Mouse (Mus musculus): Measurements from ENCODE around the gene Itsn1. TPM values are rescaled to one million over a fixed set of nuclear protein-coding genes. Genes with fewer than 3 reads are reported as not detected.

Itsn1 gene
- 36.0 TPM for polyA plus RNA-seq (2021)

- CTCF ChIA-PET: no interaction called here
- in situ Hi-C loops (cut with MboI; ENCODE audit: low pct_unique_long_range_greater_than_20kb): loop anchor here (25.0 kb wide), 1 partner anchor 733 kb away; the partner anchor contains the start of gene Rcan1
These were observed at the start of gene Itsn1 for GRCm38 (mm10) chr16:91729066-91729482. Gene Itsn1 (plus strand): TSS chr16:91729281.

DNA sequence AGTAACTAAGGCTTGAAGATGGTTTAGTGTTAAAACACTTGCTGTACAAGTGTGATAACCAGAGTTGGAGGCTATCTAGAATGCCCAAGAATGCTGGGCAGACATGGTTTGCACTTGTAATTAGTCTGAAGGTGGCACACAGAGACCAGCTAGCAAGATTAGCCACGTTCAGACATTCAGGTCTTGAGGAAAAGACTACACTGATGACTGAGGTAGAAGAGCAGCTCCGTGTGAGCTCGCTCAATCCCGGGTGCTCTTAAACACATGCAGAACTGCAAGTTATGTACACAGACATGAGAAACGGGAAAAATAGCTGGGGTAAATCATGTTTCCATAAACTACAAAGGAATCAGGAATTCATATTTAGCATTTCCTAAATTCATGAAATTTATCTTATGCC lies 48.4 kb upstream of the Itsn1 start:
- no peak for ATAC-seq
- in situ Hi-C loops (cut with MboI; ENCODE audit: low pct_unique_long_range_greater_than_20kb): no loop called here
- POLR2A ChIA-PET: no interaction called here

More at GRCm38 (mm10) chr16:91729066-91729482, at the start of gene Itsn1:
- POLR2A ChIA-PET: interaction anchor here (0.6 kb wide), 1 partner anchor 251 kb away, joined by 7 read pairs; no protein-coding TSS in a partner anchor
- no peaks in the 10 kb centered on the region for H3K27me3 ChIP-seq
- TF ChIP-seq CTCF (IDR thresholded peaks at IDR 0.05): no peak
- ATAC-seq (peak; percentile 76), DNase-seq (ENCODE audit: low read depth, low spot score) (peak; percentile 96)

GRCm38 (mm10) chr16:91685526-91685925 lies 43.6 kb upstream of the Itsn1 start:
- ATAC-seq: no peak
- ChIA-PET CTCF (interaction anchor here (0.7 to 1.8 kb wide), 3 partner anchors 10 to 1204 kb away, joined by 3 to 8 read pairs (median 5); no protein-coding TSS in a partner anchor), POLR2A (no interaction called here)
- TF ChIP-seq CTCF (IDR thresholded peaks at IDR 0.05): no peak
- H3K27me3 ChIP-seq: no peaks in the 10 kb centered on the region
- in situ Hi-C loops (cut with MboI; ENCODE audit: low pct_unique_long_range_greater_than_20kb): no loop called here
- DNase-seq (ENCODE audit: low read depth, low spot score): no peak

More for the DNA sequence above, 48.4 kb upstream of the Itsn1 start:
- DNase-seq (ENCODE audit: low read depth, low spot score): no peak
- CTCF ChIA-PET: interaction anchor here (1.0 to 2.1 kb wide), 2 partner anchors 12 to 18 kb away, joined by 3 to 6 read pairs; no protein-coding TSS in a partner anchor
- TF ChIP-seq CTCF (IDR thresholded peaks at IDR 0.05): no peak
- no peaks in the 10 kb centered on the region for H3K27me3 ChIP-seq

DNA sequence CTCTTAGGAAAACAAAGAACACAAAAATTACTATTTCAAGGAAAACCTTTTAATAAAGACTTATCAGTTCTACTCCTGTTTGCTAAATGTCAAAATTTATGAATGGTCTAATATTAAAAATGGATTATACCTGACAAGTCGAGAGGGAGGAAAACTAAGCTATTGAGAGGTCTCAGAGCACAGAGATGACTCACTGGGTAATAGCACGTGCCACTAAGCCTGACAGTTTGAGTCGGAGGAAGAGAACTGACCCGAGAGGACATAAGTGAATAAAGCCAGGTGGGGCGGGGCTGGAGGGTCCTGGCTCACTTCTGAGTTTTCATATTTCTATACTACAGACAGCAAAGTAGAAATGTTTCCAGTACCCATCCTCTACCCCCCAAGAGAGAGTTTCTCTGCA lies 42.7 kb upstream of the Itsn1 start:
- TF ChIP-seq CTCF (IDR thresholded peaks at IDR 0.05): no peak
- DNase-seq (ENCODE audit: low read depth, low spot score) (no peak), ATAC-seq (no peak)
- in situ Hi-C loops (cut with MboI; ENCODE audit: low pct_unique_long_range_greater_than_20kb): no loop called here
- ChIA-PET POLR2A (no interaction called here), CTCF (interaction anchor here (1.4 kb wide), 1 partner anchor 20 kb away, joined by 3 read pairs; no protein-coding TSS in a partner anchor)
- H3K27me3 ChIP-seq: no peaks in the 10 kb centered on the region

- CTCF ChIA-PET: no interaction called here
These were observed 41.0 kb upstream of the Itsn1 start for GRCm38 (mm10) chr16:91688023-91688618.

GRCm38 (mm10) chr16:91688619-91689334 lies 40.3 kb upstream of the Itsn1 start, which contains the start of gene Donson:
Gene Donson (minus strand): TSS chr16:91688770.
- ChIA-PET POLR2A (no interaction called here), CTCF (no interaction called here)
- in situ Hi-C loops (cut with MboI; ENCODE audit: low pct_unique_long_range_greater_than_20kb): no loop called here
- ATAC-seq (peak; percentile 97), DNase-seq (ENCODE audit: low read depth, low spot score) (peak; percentile 17)
- no peak for TF ChIP-seq CTCF (IDR thresholded peaks at IDR 0.05)
- H3K27me3 ChIP-seq: no peaks in the 10 kb centered on the region

More at GRCm38 (mm10) chr16:91688023-91688618, 41.0 kb upstream of the Itsn1 start:
- peak; percentile 41 for ATAC-seq
- TF ChIP-seq CTCF (IDR thresholded peaks at IDR 0.05): no peak
- no peak for DNase-seq (ENCODE audit: low read depth, low spot score)
- no peaks in the 10 kb centered on the region for H3K27me3 ChIP-seq
- in situ Hi-C loops (cut with MboI; ENCODE audit: low pct_unique_long_range_greater_than_20kb): no loop called here
- POLR2A ChIA-PET: no interaction called here

DNA sequence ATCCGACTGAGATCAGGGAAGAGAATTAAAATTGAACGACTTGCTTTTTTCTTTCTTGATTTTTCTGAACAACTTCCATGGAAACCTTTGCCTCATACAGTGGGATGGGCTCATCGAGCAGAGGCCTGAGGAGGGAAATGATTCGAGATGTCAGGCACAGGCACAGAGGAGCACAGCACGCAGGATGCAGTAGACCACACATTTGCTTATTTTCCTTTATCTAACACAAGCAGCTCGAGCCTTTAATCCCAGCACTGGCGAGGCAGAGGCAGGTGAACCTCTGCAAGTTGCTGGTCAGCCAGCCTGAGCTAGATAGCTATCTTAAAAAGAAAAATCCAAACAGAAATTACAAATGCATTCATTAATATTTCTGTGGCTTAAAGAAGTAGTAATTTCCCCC lies 39.3 kb upstream of the Itsn1 start:
- no peak for ATAC-seq
- ChIA-PET POLR2A (no interaction called here), CTCF (no interaction called here)
- DNase-seq (ENCODE audit: low read depth, low spot score): no peak
- H3K27me3 ChIP-seq: no peaks in the 10 kb centered on the region
- in situ Hi-C loops (cut with MboI; ENCODE audit: low pct_unique_long_range_greater_than_20kb): no loop called here
- TF ChIP-seq CTCF (IDR thresholded peaks at IDR 0.05): no peak

DNA sequence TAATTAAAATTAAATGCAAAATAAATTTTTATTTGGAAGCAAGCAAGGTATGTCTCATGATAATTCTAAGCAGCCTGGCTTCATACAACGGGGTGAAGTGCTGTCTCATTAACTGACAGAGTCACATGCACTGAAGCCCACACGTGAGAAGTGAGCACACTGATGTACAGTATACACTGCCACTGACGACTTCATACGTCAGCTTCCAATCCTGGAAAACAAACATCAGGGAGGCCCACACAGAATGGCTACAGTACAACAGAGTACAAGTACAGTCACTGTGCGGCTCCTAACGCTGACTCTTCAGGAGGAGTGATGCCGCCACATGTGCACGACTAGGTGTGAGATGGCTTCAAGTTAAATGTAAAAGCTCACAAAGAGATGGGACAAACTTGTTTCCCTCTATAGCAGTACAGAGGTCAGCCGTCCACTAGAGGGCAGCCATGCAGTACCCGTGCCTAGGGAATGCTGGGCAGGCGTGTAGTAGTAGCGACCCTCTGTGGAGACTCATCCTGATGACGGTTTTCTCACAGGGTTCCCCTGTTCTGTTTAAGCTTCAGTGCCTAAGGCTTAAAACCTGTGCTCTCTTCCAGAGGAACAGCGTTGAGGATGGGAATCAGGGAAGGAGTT lies 34.5 kb upstream of the Itsn1 start:
- TF ChIP-seq CTCF (IDR thresholded peaks at IDR 0.05): peak; percentile 84
- POLR2A ChIA-PET: interaction anchor here (0.6 kb wide), 1 partner anchor 224 kb away, joined by 3 read pairs; no protein-coding TSS in a partner anchor
- DNase-seq (ENCODE audit: low read depth, low spot score): peak; percentile 50
- CTCF ChIA-PET: interaction anchor here (0.8 to 2.6 kb wide), 6 partner anchors 10 to 223 kb away, joined by 3 to 11 read pairs (median 6); no protein-coding TSS in a partner anchor
- ATAC-seq: peak; percentile 62
- in situ Hi-C loops (cut with MboI; ENCODE audit: low pct_unique_long_range_greater_than_20kb): no loop called here
- H3K27me3 ChIP-seq: no peaks in the 10 kb centered on the region

- DNase-seq (ENCODE audit: low read depth, low spot score) (no peak), ATAC-seq (no peak)
- in situ Hi-C loops (cut with MboI; ENCODE audit: low pct_unique_long_range_greater_than_20kb): no loop called here
- H3K27me3 ChIP-seq: no peaks in the 10 kb centered on the region
- ChIA-PET POLR2A (interaction anchor here (0.6 kb wide), 1 partner anchor 224 kb away, joined by 3 read pairs; no protein-coding TSS in a partner anchor), CTCF (interaction anchor here (1.5 to 2.6 kb wide), 5 partner anchors 11 to 192 kb away, joined by 4 to 11 read pairs (median 8); no protein-coding TSS in a partner anchor)
- TF ChIP-seq CTCF (IDR thresholded peaks at IDR 0.05): no peak
These were observed 33.8 kb upstream of the Itsn1 start for GRCm38 (mm10) chr16:91695108-91695755.

- ChIA-PET CTCF (interaction anchor here (1.2 to 1.3 kb wide), 2 partner anchors 13 to 149 kb away, joined by 3 read pairs; no protein-coding TSS in a partner anchor), POLR2A (no interaction called here)
- TF ChIP-seq CTCF (IDR thresholded peaks at IDR 0.05): no peak
- no peak for DNase-seq (ENCODE audit: low read depth, low spot score)
- H3K27me3 ChIP-seq: no peaks in the 10 kb centered on the region
- in situ Hi-C loops (cut with MboI; ENCODE audit: low pct_unique_long_range_greater_than_20kb): no loop called here
- no peak for ATAC-seq
These were observed 30.1 kb upstream of the Itsn1 start for GRCm38 (mm10) chr16:91698995-91699394.
